Mouse (Mus musculus): ENCODE data around the gene Stk10. TPM values are rescaled to one million over a fixed set of nuclear protein-coding genes. Genes with fewer than 3 reads are reported as not detected.
A peak's percentile ranks its signal among the peaks of the same experiment; 100 is the strongest.

Stk10 gene
- 3.5 TPM in 2 replicates for polyA plus RNA-seq (2014; fragmentation: Nextera tagmentation; extraction: Ambion mirVana)

- peak; percentile 95 for ATAC-seq (ENCODE audit: low FRiP score, low TSS enrichment)
- H3K27ac ChIP-seq (ENCODE audit: low read depth, low read length), result peak within 1 kb of the TSS; percentile 32; the same call in 1 of the 2 replicates
- H3K36me3 ChIP-seq (ENCODE audit: control insufficient read depth, insufficient read depth, low read length), result peaks cover 4% of the 10 kb centered on the region; the same call in 1 of the 2 replicates
- H3K9me3 ChIP-seq (ENCODE audit: control insufficient read depth, low read length), result no peaks in the 10 kb centered on the region
- under 1% methylated on average over 72 of the region's 82 CpGs for WGBS
- peak within 1 kb of the TSS; percentile 61 for H3K4me3 ChIP-seq (ENCODE audit: low read length)
- H3K27me3 ChIP-seq (ENCODE audit: control insufficient read depth, insufficient read depth, low read length), result no peaks in the 10 kb centered on the region
- H3K4me2 ChIP-seq (replicated peaks; ENCODE audit: low read depth, low read length), result peak within 1 kb of the TSS; percentile 98
- H3K9ac ChIP-seq (ENCODE audit: low read depth, low read length), result peak within 1 kb of the TSS; percentile 72
- peaks cover 18% of the 10 kb centered on the region for H3K4me1 ChIP-seq (ENCODE audit: control insufficient read depth, insufficient read depth, low read length)
These were observed at the start of gene Stk10 for GRCm38 (mm10) chr11:32532765-32533481. Gene Stk10 (plus strand): TSS chr11:32533305.

- Histone ChIP-seq H3K27ac (ENCODE audit: low read depth, low read length) (no peak overlapping the region), H3K27me3 (ENCODE audit: control insufficient read depth, insufficient read depth, low read length) (no peaks in the 10 kb centered on the region), H3K4me2 (replicated peaks; ENCODE audit: low read depth, low read length) (no peak overlapping the region), H3K9me3 (ENCODE audit: control insufficient read depth, low read length) (no peaks in the 10 kb centered on the region), H3K4me3 (ENCODE audit: low read length) (no peak overlapping the region), H3K36me3 (ENCODE audit: control insufficient read depth, insufficient read depth, low read length) (no peaks in the 10 kb centered on the region), H3K4me1 (ENCODE audit: control insufficient read depth, insufficient read depth, low read length) (peaks cover 12% of the 10 kb centered on the region; the same call in 1 of the 2 replicates), H3K9ac (ENCODE audit: low read depth, low read length) (no peak overlapping the region)
- no peak for ATAC-seq (ENCODE audit: low FRiP score, low TSS enrichment)
- 73% methylated on average over 3 of the region's 3 CpGs for WGBS
These were observed 47.8 kb upstream of the Stk10 start for GRCm38 (mm10) chr11:32485290-32485689.

- no peaks in the 10 kb centered on the region for H3K36me3 ChIP-seq (ENCODE audit: control insufficient read depth, insufficient read depth, low read length)
- 28% methylated on average over 3 of the region's 3 CpGs for WGBS
- no peaks in the 10 kb centered on the region for H3K27me3 ChIP-seq (ENCODE audit: control insufficient read depth, insufficient read depth, low read length)
- H3K4me1 ChIP-seq (ENCODE audit: control insufficient read depth, insufficient read depth, low read length), result peaks cover 12% of the 10 kb centered on the region; the same call in 1 of the 2 replicates
- no peak overlapping the region for H3K4me3 ChIP-seq (ENCODE audit: low read length)
- no peak overlapping the region for H3K9ac ChIP-seq (ENCODE audit: low read depth, low read length)
- no peak for ATAC-seq (ENCODE audit: low FRiP score, low TSS enrichment)
- no peak overlapping the region for H3K4me2 ChIP-seq (replicated peaks; ENCODE audit: low read depth, low read length)
- H3K9me3 ChIP-seq (ENCODE audit: control insufficient read depth, low read length), result no peaks in the 10 kb centered on the region
- no peak overlapping the region for H3K27ac ChIP-seq (ENCODE audit: low read depth, low read length)
These were observed 46.5 kb upstream of the Stk10 start for GRCm38 (mm10) chr11:32486621-32487020.

GRCm38 (mm10) chr11:32487501-32487900 lies 45.6 kb upstream of the Stk10 start:
- no peaks in the 10 kb centered on the region for H3K27me3 ChIP-seq (ENCODE audit: control insufficient read depth, insufficient read depth, low read length)
- no peak overlapping the region for H3K9ac ChIP-seq (ENCODE audit: low read depth, low read length)
- peaks cover 12% of the 10 kb centered on the region; the same call in 1 of the 2 replicates for H3K4me1 ChIP-seq (ENCODE audit: control insufficient read depth, insufficient read depth, low read length)
- H3K4me3 ChIP-seq (ENCODE audit: low read length), result no peak overlapping the region
- H3K36me3 ChIP-seq (ENCODE audit: control insufficient read depth, insufficient read depth, low read length), result no peaks in the 10 kb centered on the region
- no peak overlapping the region for H3K27ac ChIP-seq (ENCODE audit: low read depth, low read length)
- H3K9me3 ChIP-seq (ENCODE audit: control insufficient read depth, low read length), result no peaks in the 10 kb centered on the region
- H3K4me2 ChIP-seq (replicated peaks; ENCODE audit: low read depth, low read length), result no peak overlapping the region
- 96% methylated on average over 3 of the region's 3 CpGs for WGBS
- ATAC-seq (ENCODE audit: low FRiP score, low TSS enrichment), result no peak

GRCm38 (mm10) chr11:32488344-32488743 lies 44.8 kb upstream of the Stk10 start:
- no peaks in the 10 kb centered on the region for H3K9me3 ChIP-seq (ENCODE audit: control insufficient read depth, low read length)
- no peak for ATAC-seq (ENCODE audit: low FRiP score, low TSS enrichment)
- no peaks in the 10 kb centered on the region for H3K36me3 ChIP-seq (ENCODE audit: control insufficient read depth, insufficient read depth, low read length)
- H3K27me3 ChIP-seq (ENCODE audit: control insufficient read depth, insufficient read depth, low read length), result no peaks in the 10 kb centered on the region
- no peak overlapping the region for H3K4me2 ChIP-seq (replicated peaks; ENCODE audit: low read depth, low read length)
- H3K4me3 ChIP-seq (ENCODE audit: low read length), result no peak overlapping the region
- no peak overlapping the region for H3K9ac ChIP-seq (ENCODE audit: low read depth, low read length)
- no peak overlapping the region; the same call in 1 of the 2 replicates for H3K27ac ChIP-seq (ENCODE audit: low read depth, low read length)
- H3K4me1 ChIP-seq (ENCODE audit: control insufficient read depth, insufficient read depth, low read length), result peaks cover 12% of the 10 kb centered on the region; the same call in 1 of the 2 replicates

GRCm38 (mm10) chr11:32488808-32489670 lies 44.1 kb upstream of the Stk10 start:
- Histone ChIP-seq H3K9ac (ENCODE audit: low read depth, low read length) (no peak overlapping the region), H3K4me2 (replicated peaks; ENCODE audit: low read depth, low read length) (no peak overlapping the region), H3K27ac (ENCODE audit: low read depth, low read length) (no peak overlapping the region; the same call in 1 of the 2 replicates), H3K36me3 (ENCODE audit: control insufficient read depth, insufficient read depth, low read length) (no peaks in the 10 kb centered on the region), H3K4me1 (ENCODE audit: control insufficient read depth, insufficient read depth, low read length) (peaks cover 12% of the 10 kb centered on the region; the same call in 1 of the 2 replicates), H3K27me3 (ENCODE audit: control insufficient read depth, insufficient read depth, low read length) (no peaks in the 10 kb centered on the region), H3K9me3 (ENCODE audit: control insufficient read depth, low read length) (no peaks in the 10 kb centered on the region), H3K4me3 (ENCODE audit: low read length) (no peak overlapping the region)
- 70% methylated on average over 5 of the region's 5 CpGs for WGBS
- no peak for ATAC-seq (ENCODE audit: low FRiP score, low TSS enrichment)

GRCm38 (mm10) chr11:32491079-32491478 lies 42.0 kb upstream of the Stk10 start:
- H3K27me3 ChIP-seq (ENCODE audit: control insufficient read depth, insufficient read depth, low read length), result no peaks in the 10 kb centered on the region
- H3K4me3 ChIP-seq (ENCODE audit: low read length), result no peak overlapping the region
- H3K36me3 ChIP-seq (ENCODE audit: control insufficient read depth, insufficient read depth, low read length), result no peaks in the 10 kb centered on the region
- no peaks in the 10 kb centered on the region for H3K9me3 ChIP-seq (ENCODE audit: control insufficient read depth, low read length)
- H3K4me2 ChIP-seq (replicated peaks; ENCODE audit: low read depth, low read length), result no peak overlapping the region
- no peak for ATAC-seq (ENCODE audit: low FRiP score, low TSS enrichment)
- H3K9ac ChIP-seq (ENCODE audit: low read depth, low read length), result no peak overlapping the region
- WGBS, result 96% methylated on average over 2 of the region's 2 CpGs
- peaks cover 12% of the 10 kb centered on the region; the same call in 1 of the 2 replicates for H3K4me1 ChIP-seq (ENCODE audit: control insufficient read depth, insufficient read depth, low read length)
- H3K27ac ChIP-seq (ENCODE audit: low read depth, low read length), result no peak overlapping the region

GRCm38 (mm10) chr11:32493312-32493711 lies 39.8 kb upstream of the Stk10 start:
- Histone ChIP-seq H3K4me1 (ENCODE audit: control insufficient read depth, insufficient read depth, low read length) (peaks cover 12% of the 10 kb centered on the region; the same call in 1 of the 2 replicates), H3K27ac (ENCODE audit: low read depth, low read length) (no peak overlapping the region), H3K9ac (ENCODE audit: low read depth, low read length) (no peak overlapping the region), H3K9me3 (ENCODE audit: control insufficient read depth, low read length) (no peaks in the 10 kb centered on the region), H3K4me2 (replicated peaks; ENCODE audit: low read depth, low read length) (no peak overlapping the region), H3K27me3 (ENCODE audit: control insufficient read depth, insufficient read depth, low read length) (no peaks in the 10 kb centered on the region), H3K36me3 (ENCODE audit: control insufficient read depth, insufficient read depth, low read length) (no peaks in the 10 kb centered on the region), H3K4me3 (ENCODE audit: low read length) (no peak overlapping the region)
- ATAC-seq (ENCODE audit: low FRiP score, low TSS enrichment), result no peak

- Histone ChIP-seq H3K4me2 (replicated peaks; ENCODE audit: low read depth, low read length) (no peak overlapping the region), H3K27ac (ENCODE audit: low read depth, low read length) (no peak overlapping the region), H3K36me3 (ENCODE audit: control insufficient read depth, insufficient read depth, low read length) (peaks cover 5% of the 10 kb centered on the region; the same call in 1 of the 2 replicates), H3K9me3 (ENCODE audit: control insufficient read depth, low read length) (no peaks in the 10 kb centered on the region), H3K27me3 (ENCODE audit: control insufficient read depth, insufficient read depth, low read length) (no peaks in the 10 kb centered on the region), H3K4me1 (ENCODE audit: control insufficient read depth, insufficient read depth, low read length) (no peaks in the 10 kb centered on the region), H3K4me3 (ENCODE audit: low read length) (no peak overlapping the region), H3K9ac (ENCODE audit: low read depth, low read length) (no peak overlapping the region)
- no peak for ATAC-seq (ENCODE audit: low FRiP score, low TSS enrichment)
- WGBS, result 82% methylated on average over 2 of the region's 2 CpGs
These were observed 37.8 kb upstream of the Stk10 start for GRCm38 (mm10) chr11:32495283-32495682.
